11 mouse cellular contexts compared by ENCODE assay signal in the genomic region with DNA sequence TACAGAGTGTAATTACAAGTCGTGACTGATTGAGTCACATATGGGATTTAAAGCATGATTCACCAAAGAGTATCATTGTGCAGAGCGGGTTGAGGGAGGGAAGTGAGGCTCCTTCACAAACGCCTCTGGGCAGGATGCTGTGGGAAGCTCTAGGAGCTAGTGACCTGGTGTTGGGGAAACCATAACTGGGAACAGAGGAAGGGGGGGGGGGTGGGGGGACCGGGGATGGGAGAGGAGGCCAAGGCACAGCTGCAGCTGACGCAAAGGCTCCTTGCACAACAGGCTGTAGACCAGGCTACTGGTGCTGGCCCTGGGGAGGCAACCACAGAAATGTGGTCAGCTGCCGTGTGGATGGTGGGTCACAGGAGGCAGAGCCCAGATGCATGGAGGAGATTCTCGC.
DNase-seq lines count a peak whose midpoint lies in the region; ATAC-seq and TF ChIP-seq lines count a peak whose summit lies in the region.
"Had no signal": no experiment of that assay in that cellular context is flagged by ENCODE, and none has a peak within 500 bp of the region (broad histone marks: within the 10 kb centered on the region; RNA-seq: fewer than 3 reads in every experiment).

No protein-coding gene starts in this region.

- H3K9ac ChIP-seq in lung, embryonic 14.5 days = no peak overlapping the region
- no peak overlapping the region for H3K9ac ChIP-seq in limb, embryonic 13.5 days
- H3K9ac ChIP-seq: neural tube, embryonic 15.5 days had no signal

- no peak overlapping the region for H3K27ac ChIP-seq in heart, embryonic 10.5 days
- H3K27ac ChIP-seq in lung, embryonic 14.5 days (ENCODE audit: low read depth) = no peak overlapping the region
- no peak overlapping the region for H3K27ac ChIP-seq in limb, embryonic 13.5 days
- H3K27ac ChIP-seq: midbrain, embryonic 10.5 days; neural tube, embryonic 15.5 days had no signal

- H3K4me1 ChIP-seq in heart, embryonic 10.5 days = peaks cover 26% of the 10 kb centered on the region
- H3K4me1 ChIP-seq in lung, embryonic 14.5 days (ENCODE audit: insufficient read depth) = peaks cover 10% of the 10 kb centered on the region; the same call in 1 of the 2 replicates
- H3K4me1 ChIP-seq in lung, adult 2 months (ENCODE audit: control insufficient read depth, insufficient read depth, low read length) = peaks cover 5% of the 10 kb centered on the region; the same call in 1 of the 2 replicates
- peaks cover 33% of the 10 kb centered on the region for H3K4me1 ChIP-seq in limb, embryonic 13.5 days
- H3K4me1 ChIP-seq: midbrain, embryonic 10.5 days had no signal

- TF ChIP-seq POLR2A in lung, adult 2 months (IDR thresholded peaks at IDR 0.05; ENCODE audit: borderline replicate concordance, extremely low read depth, low read depth, low read length) = no peak

- H3K9me3 ChIP-seq in heart, embryonic 10.5 days = no peaks in the 10 kb centered on the region
- H3K9me3 ChIP-seq in lung, embryonic 14.5 days (ENCODE audit: low read depth, low read length) = no peaks in the 10 kb centered on the region
- H3K9me3 ChIP-seq in limb, embryonic 13.5 days = no peaks in the 10 kb centered on the region
- H3K9me3 ChIP-seq: midbrain, embryonic 10.5 days; neural tube, embryonic 15.5 days had no signal

- ATAC-seq in lung, embryonic 14.5 days (ENCODE audit: insufficient read depth) = peak; percentile 44; the same call in 1 of the 2 replicates
- peak; percentile 38 for ATAC-seq in limb, embryonic 13.5 days (ENCODE audit: low FRiP score, low read depth)

- H3K27me3 ChIP-seq in heart, embryonic 10.5 days (ENCODE audit: insufficient read depth, poor library complexity, severe bottlenecking) = no peaks in the 10 kb centered on the region
- H3K27me3 ChIP-seq in lung, embryonic 14.5 days (ENCODE audit: insufficient read depth, low read length) = no peaks in the 10 kb centered on the region
- H3K27me3 ChIP-seq in limb, embryonic 13.5 days = no peaks in the 10 kb centered on the region
- H3K27me3 ChIP-seq: neural tube, embryonic 15.5 days had no signal

- H3K4me2 ChIP-seq in lung, embryonic 14.5 days = no peak overlapping the region
- H3K4me2 ChIP-seq in limb, embryonic 13.5 days (replicated peaks) = no peak overlapping the region
- H3K4me2 ChIP-seq: neural tube, embryonic 15.5 days had no signal

- TF ChIP-seq CTCF in lung, embryonic 14.5 days (IDR thresholded peaks at IDR 0.05; ENCODE audit: low read depth) = no peak
- TF ChIP-seq CTCF in lung, adult 2 months (IDR thresholded peaks at IDR 0.05; ENCODE audit: insufficient read depth, low read length) = no peak

- WGBS in heart, embryonic 10.5 days = 65% methylated on average over 7 of the region's 7 CpGs
- 50% methylated on average over 7 of the region's 7 CpGs for WGBS in lung, embryonic 14.5 days
- 37% methylated on average over 7 of the region's 7 CpGs for WGBS in lung, adult 2 months
- 53% methylated on average over 7 of the region's 7 CpGs for WGBS in limb, embryonic 13.5 days

- H3K4me3 ChIP-seq in heart, embryonic 10.5 days = no peak overlapping the region
- no peak overlapping the region for H3K4me3 ChIP-seq in lung, embryonic 14.5 days (ENCODE audit: low read depth, low read length)
- no peak overlapping the region for H3K4me3 ChIP-seq in lung, adult 2 months (replicated peaks; ENCODE audit: extremely low read depth, low read depth, low read length)
- H3K4me3 ChIP-seq in limb, embryonic 13.5 days = no peak overlapping the region
- H3K4me3 ChIP-seq: midbrain, embryonic 10.5 days; neural tube, embryonic 15.5 days had no signal

- no peaks in the 10 kb centered on the region for H3K36me3 ChIP-seq in heart, embryonic 10.5 days
- H3K36me3 ChIP-seq in lung, embryonic 14.5 days (ENCODE audit: insufficient read depth) = no peaks in the 10 kb centered on the region
- no peaks in the 10 kb centered on the region for H3K36me3 ChIP-seq in limb, embryonic 13.5 days
- H3K36me3 ChIP-seq: midbrain, embryonic 10.5 days; neural tube, embryonic 15.5 days had no signal

- peak; percentile 27 to 46 for DNase-seq in heart, adult 9 months (ENCODE audit: low spot score in 2 of 2)
- no peak for DNase-seq in heart, embryonic 10.5 days (ENCODE audit: low spot score)
- no peak for DNase-seq in lung, embryonic 14.5 days
- no peak for DNase-seq in lung, adult 2 months
- peak; percentile 80 for DNase-seq in brain, adult 2 months (ENCODE audit: low read depth, low spot score)
- DNase-seq in embryo, embryonic 10 days (ENCODE audit: low spot score) = no peak
- no peak for DNase-seq in thymus, postnatal 4 days
- DNase-seq: cerebellum, adult 18-20 months had no signal

Comparison
In these comparisons a context has a peak if more than half of its experiments do, and no peak if none do; other contexts are left out.
1. DNase-seq: peak in heart, adult 9 months (2 of 2) and brain, adult 2 months (single experiment); none in heart, embryonic 10.5 days (single experiment), lung, embryonic 14.5 days (single experiment), lung, adult 2 months (single experiment), embryo, embryonic 10 days (single experiment) and thymus, postnatal 4 days (single experiment).